Mouse (Mus musculus) liver, adult 10 weeks (tissue): ENCODE data around the gene Prom1. TPM values are rescaled to one million over a fixed set of nuclear protein-coding genes. Genes with fewer than 3 reads are reported as not detected.

Experiments
- polyA plus RNA-seq: library from polyadenylated mRNA; stranded (reverse); fragments of 350-450 nt; fragmentation: Illumina TruSeq; extraction: RNeasy Lipid Tissue Mini Kit (QIAGEN cat#74804); gene quantifications from one replicate; pipeline ENCODE4 v1.2.3, GENCODE M21; 2014; ENCODE audit warnings: low read depth, low replicate concordance

Prom1 gene
- 11.3 TPM for polyA plus RNA-seq

GRCm38 (mm10) chr5:44101231-44102110 lies at the start of gene Prom1:
TSS of gene Prom1 (minus strand) at chr5:44102032.

GRCm38 (mm10) chr5:43981620-43982019 lies 120.2 kb downstream of the Prom1 start, which contains the start of gene Fgfbp1:
TSS of gene Fgfbp1 (minus strand) at chr5:43981779.

Other genes starting within 250 kb of the Prom1 start
- gene Cd38, start 233.5 kb downstream of the Prom1 start, polyA plus RNA-seq: 18.5 TPM
- gene Gm7879, start 188.9 kb downstream of the Prom1 start, polyA plus RNA-seq: not detected
- not detected for gene Fgfbp1, start 120.3 kb downstream of the Prom1 start, polyA plus RNA-seq
- 87.2 TPM for gene Tapt1, start 124.6 kb upstream of the Prom1 start, polyA plus RNA-seq